Comparison of ENCODE assay signal across 2 mouse cellular contexts in the genomic region with DNA sequence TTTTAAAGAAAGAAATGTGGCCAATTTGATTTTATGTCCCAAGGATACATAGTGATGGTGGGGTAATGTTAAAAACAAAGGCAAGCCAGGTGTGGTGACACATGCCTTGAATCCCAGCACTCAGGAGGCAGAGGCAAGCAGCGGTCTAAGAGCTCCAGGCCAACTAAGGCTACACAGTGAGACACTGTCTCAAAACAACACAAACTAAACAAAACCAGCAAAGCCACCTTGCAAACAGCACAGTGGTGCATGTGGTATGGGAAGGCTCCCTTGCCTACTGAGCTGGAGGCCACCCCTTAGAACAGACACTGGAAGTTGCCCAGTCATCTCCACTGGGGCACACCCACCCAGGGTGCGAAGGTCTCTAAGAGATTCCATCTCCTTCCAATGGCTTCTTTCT.
TF ChIP-seq lines count a peak whose summit lies in the region.

No protein-coding gene starts in this region.

TF ChIP-seq in CH12.LX, 34 proteins besides CTCF, POLR2A, EP300 and RAD21:
- no peak for TF ChIP-seq MAZ (IDR thresholded peaks at IDR 0.05; ENCODE audit: low read depth, low read length)
- TF ChIP-seq CHD2 (IDR thresholded peaks at IDR 0.05; ENCODE audit: low read length), result no peak
- TF ChIP-seq MYC (IDR thresholded peaks at IDR 0.05; ENCODE audit: low read depth, low read length), result no peak
- no peak for TF ChIP-seq MAX (IDR thresholded peaks at IDR 0.05; ENCODE audit: low read length)
- TF ChIP-seq TBP (conservative IDR thresholded peaks at IDR 0.05; ENCODE audit: low read depth, low read length), result no peak
- TF ChIP-seq E2F4 (IDR thresholded peaks at IDR 0.05; ENCODE audit: insufficient replicate concordance, low read depth, low read length), result no peak
- TF ChIP-seq POLR2AphosphoS2 (IDR thresholded peaks at IDR 0.05; ENCODE audit: low read depth, low read length), result no peak
- TF ChIP-seq SIN3A (IDR thresholded peaks at IDR 0.05; ENCODE audit: low read length), result no peak
- no peak for TF ChIP-seq UBTF (IDR thresholded peaks at IDR 0.05; ENCODE audit: low read depth, low read length)

TF ChIP-seq in MEL, 35 proteins besides CTCF, POLR2A, EP300 and RAD21:
- no peak for TF ChIP-seq ZKSCAN1 (IDR thresholded peaks at IDR 0.05; ENCODE audit: low read depth, low read length)
- TF ChIP-seq BHLHE40 (IDR thresholded peaks at IDR 0.05; ENCODE audit: borderline replicate concordance, low read depth, low read length), result no peak
- no peak for TF ChIP-seq POLR2AphosphoS5 (IDR thresholded peaks at IDR 0.05; ENCODE audit: borderline replicate concordance, low read depth, low read length)
- TF ChIP-seq TAL1 (IDR thresholded peaks at IDR 0.05; ENCODE audit: low read length), result no peak
- no peak for TF ChIP-seq CHD2 (IDR thresholded peaks at IDR 0.05; ENCODE audit: low read length)
- no peak for TF ChIP-seq SMC3 (IDR thresholded peaks at IDR 0.05; ENCODE audit: low read depth, low read length)
- no peak for TF ChIP-seq USF2 (IDR thresholded peaks at IDR 0.05; ENCODE audit: borderline replicate concordance in 1 of 2, insufficient read depth in 1 of 2, low read depth in 1 of 2, low read length in 2 of 2)
- no peak for TF ChIP-seq NRF1 (IDR thresholded peaks at IDR 0.05; ENCODE audit: insufficient read depth, low read depth, low read length, poor library complexity, severe bottlenecking)
- TF ChIP-seq GATA1 (IDR thresholded peaks at IDR 0.05; ENCODE audit: low read depth, low read length), result no peak
- TF ChIP-seq UBTF (IDR thresholded peaks at IDR 0.05; ENCODE audit: borderline replicate concordance, insufficient read depth, low read depth, low read length), result no peak
- no peak for TF ChIP-seq MXI1 (IDR thresholded peaks at IDR 0.05; ENCODE audit: low read depth, low read length)
- TF ChIP-seq E2F4 (IDR thresholded peaks at IDR 0.05; ENCODE audit: borderline replicate concordance, low read depth, low read length), result no peak
- no peak for TF ChIP-seq MAX (IDR thresholded peaks at IDR 0.05; ENCODE audit: low read length)
- no peak for TF ChIP-seq MAZ (IDR thresholded peaks at IDR 0.05; ENCODE audit: low read depth, low read length)
